Mouse (Mus musculus) right cerebral cortex, postnatal 36 days (tissue): ENCODE measurements around the gene Pom121l2.

Experiments used
- DNase-seq, 2 experiments: peaks; one replicate each; pipeline ENCODE4 v3.0.0; 2022; ENCODE audit warnings: low spot score in 2 of 2, mixed read lengths in 1 of 2

Pom121l2 gene

GRCm38 (mm10) chr13:22015479-22016450 lies 34.8 kb downstream of the Pom121l2 start:
- peak; percentile 39 to 54 for DNase-seq

GRCm38 (mm10) chr13:22019934-22020835 lies 39.2 kb downstream of the Pom121l2 start:
- no peak for DNase-seq

GRCm38 (mm10) chr13:22020901-22021339 lies 39.9 kb downstream of the Pom121l2 start:
- no peak for DNase-seq

- DNase-seq, result no peak
Observed at GRCm38 (mm10) chr13:22021581-22021980, 40.6 kb downstream of the Pom121l2 start.

- peak; percentile 51 to 64 for DNase-seq
Observed at GRCm38 (mm10) chr13:22022241-22022640, 41.2 kb downstream of the Pom121l2 start.

- peak; percentile 69 to 78 for DNase-seq
Observed at GRCm38 (mm10) chr13:22026058-22027031, 45.4 kb downstream of the Pom121l2 start.

GRCm38 (mm10) chr13:22028673-22029460 lies 47.9 kb downstream of the Pom121l2 start:
- DNase-seq, result peak; percentile 83 to 88

GRCm38 (mm10) chr13:22029928-22030327 lies 48.9 kb downstream of the Pom121l2 start:
- no peak for DNase-seq

- no peak for DNase-seq
Observed at GRCm38 (mm10) chr13:22030493-22030892, 49.5 kb downstream of the Pom121l2 start.

GRCm38 (mm10) chr13:22033741-22034442 lies 52.9 kb downstream of the Pom121l2 start:
- DNase-seq, result no peak

- no peak for DNase-seq
Observed at GRCm38 (mm10) chr13:22034443-22035266, 53.7 kb downstream of the Pom121l2 start.

GRCm38 (mm10) chr13:22035267-22036148 lies 54.5 kb downstream of the Pom121l2 start, which contains the start of the genes Hist1h2ah and Hist1h2bk:
TSS of gene Hist1h2ah (minus strand) at chr13:22035568.
TSS of gene Hist1h2bk (plus strand) at chr13:22035870.
- DNase-seq, result peak; percentile 77 to 90

GRCm38 (mm10) chr13:22036149-22036956 lies 55.4 kb downstream of the Pom121l2 start:
- no peak for DNase-seq

GRCm38 (mm10) chr13:22036986-22037385 lies 56.0 kb downstream of the Pom121l2 start:
- DNase-seq, result no peak

- no peak for DNase-seq
Observed at GRCm38 (mm10) chr13:22037415-22037814, 56.4 kb downstream of the Pom121l2 start.
